Mouse (Mus musculus) embryonic fibroblast, embryonic 13.5 days (primary cell): ENCODE data around the gene Arvcf.

Experiments
- CTCF ChIP-seq: IDR thresholded peaks from 2 replicates; pipeline ENCODE4 v1.5.1; 2011; ENCODE audit warnings: mild to moderate bottlenecking, control low read depth, low read length, moderate library complexity, borderline replicate concordance; ENCODE audit not compliant: insufficient read depth
- POLR2A ChIP-seq: IDR thresholded peaks from 2 replicates; pipeline ENCODE4 v1.6.1; 2011; ENCODE audit warnings: low read depth, mild to moderate bottlenecking, control low read depth, low read length, moderate library complexity

DNA sequence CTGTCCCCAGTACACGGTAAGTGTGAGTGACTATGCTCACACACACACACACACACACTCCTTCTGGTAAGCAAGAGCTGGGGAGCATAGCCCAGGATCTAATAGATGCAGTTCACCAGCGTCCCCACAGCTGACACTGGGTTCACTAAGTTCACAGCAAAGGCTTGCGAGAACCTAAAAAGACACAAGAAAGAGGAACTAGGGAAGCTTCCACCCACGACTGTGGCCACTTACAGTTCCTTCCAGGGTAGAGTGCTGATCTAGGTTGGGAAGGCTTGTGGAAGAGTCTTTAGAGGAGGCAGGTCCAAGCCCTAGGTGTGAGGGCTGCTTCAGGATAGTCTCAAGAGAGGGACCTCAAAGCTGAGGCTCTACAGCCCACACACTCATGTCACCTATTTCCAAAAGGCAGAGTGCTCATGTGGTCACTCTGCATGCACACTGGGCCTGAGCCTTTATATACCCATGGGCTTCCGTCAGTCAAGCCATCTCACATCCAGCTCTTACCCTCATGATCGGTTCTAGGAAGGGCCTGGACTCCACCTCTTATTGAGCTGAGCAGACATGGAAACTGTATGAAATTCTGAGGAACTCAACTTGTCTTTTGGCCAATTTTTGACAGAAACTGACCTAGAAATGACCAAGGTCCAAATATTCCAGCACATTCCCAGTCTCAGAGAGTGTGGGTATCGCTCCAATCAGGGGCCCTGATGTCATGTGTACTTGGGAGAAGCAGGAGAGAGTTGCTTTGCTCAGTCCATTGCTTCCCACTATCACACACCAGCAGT is 65.2 kb downstream of the Arvcf start:
- TF ChIP-seq CTCF (no peak), POLR2A (no peak)
